Mouse (Mus musculus): Measurements from ENCODE around the gene Prps1l3.

Gene Prps1l3

GRCm38 (mm10) chr12:57243671-57244495, 13.7 kb downstream of the Prps1l3 start:
- DNase-seq: no peak

GRCm38 (mm10) chr12:57258572-57258971, 28.4 kb downstream of the Prps1l3 start:
- DNase-seq: no peak

DNA sequence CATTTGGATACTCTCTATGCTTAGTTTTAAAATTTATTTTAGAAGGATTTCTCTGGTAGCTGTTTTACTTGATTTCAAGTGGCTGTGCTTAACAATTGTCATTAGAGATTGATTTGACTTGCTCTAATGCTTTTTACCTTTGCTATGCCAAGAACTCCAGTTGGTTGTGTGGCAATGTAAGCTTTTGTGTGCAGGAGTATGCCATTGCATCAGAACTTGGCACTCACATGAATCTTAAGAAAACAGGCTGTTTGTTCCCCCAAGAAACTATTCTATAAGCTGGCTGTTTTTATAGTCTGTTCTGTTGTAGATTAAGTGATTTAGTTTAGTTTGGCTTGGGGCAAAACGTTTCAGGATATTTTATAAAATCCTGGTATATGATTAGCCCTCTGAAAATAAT, 45.2 kb downstream of the Prps1l3 start:
- no peak for DNase-seq

DNA sequence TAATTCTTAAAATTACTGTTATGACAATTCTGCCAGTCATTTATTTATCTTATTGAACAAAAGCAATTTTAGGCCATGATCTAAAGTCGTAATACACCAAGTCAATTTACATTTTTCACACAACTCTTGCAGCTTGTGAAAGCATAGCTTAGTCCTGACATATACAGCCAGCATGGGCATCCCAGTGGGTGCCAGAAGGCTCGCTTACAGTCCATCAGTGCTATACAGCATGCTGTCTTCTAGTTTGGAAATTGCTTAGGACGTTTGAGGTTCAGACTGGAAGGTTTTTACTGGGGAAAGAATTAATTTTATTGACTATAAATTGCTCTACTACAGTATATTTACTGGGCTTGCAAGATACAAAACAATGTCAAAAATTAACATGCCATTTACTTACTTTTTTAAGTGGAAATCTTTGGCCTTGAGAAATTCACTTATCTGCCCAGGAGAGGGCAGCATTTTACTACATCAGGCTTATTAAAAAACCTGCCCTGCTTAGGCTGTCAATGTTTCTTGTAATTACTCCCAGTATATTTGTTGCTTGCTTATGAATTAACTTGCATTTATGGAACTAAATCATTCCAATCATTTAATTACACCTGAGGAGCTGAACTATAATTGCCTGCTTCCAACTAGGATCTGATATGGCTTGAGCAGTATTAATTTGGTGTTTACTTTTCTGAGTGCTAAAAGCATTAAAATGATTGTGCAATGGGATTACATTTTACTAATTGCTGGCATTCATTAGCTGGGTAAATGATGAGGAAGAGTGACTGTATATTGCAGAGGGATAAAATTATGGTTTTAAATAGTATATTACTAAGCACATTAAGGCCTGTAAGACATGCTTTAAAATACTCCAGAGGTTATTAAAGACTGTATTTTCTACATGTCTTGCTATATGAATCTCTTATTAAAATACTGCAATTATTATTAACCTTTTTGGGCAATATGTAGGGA, 51.2 kb downstream of the Prps1l3 start:
- DNase-seq: no peak

GRCm38 (mm10) chr12:57285303-57286059, 55.3 kb downstream of the Prps1l3 start:
- DNase-seq: no peak

Data from spleen, adult 18-20 months (tissue).